Mouse (Mus musculus) olfactory bulb, adult 2 months (tissue): ENCODE measurements around the gene Lrba.

Experiments used
- CTCF ChIP-seq: fragments of 200-500 bp; IDR thresholded peaks from 2 replicates; pipeline ENCODE4 v1.5.1; 2012; ENCODE audit warnings: low read depth, mild to moderate bottlenecking, low read length, moderate library complexity; ENCODE audit not compliant: insufficient read depth
- POLR2A ChIP-seq: fragments of 200-500 bp; IDR thresholded peaks from 2 replicates; pipeline ENCODE4 v1.6.1; 2012; ENCODE audit warnings: mild to moderate bottlenecking, low read depth, low read length, moderate library complexity; ENCODE audit not compliant: insufficient read depth

- no peak for TF ChIP-seq POLR2A
- TF ChIP-seq CTCF = no peak
Measured at GRCm38 (mm10) chr3:86677573-86678155, 453.2 kb downstream of the Lrba start.
